8 mouse cellular contexts compared by ENCODE assay signal in genomic region chr2:157736854-157737850, GRCm38 (mm10). TPM values are rescaled to one million over a fixed set of nuclear protein-coding genes. Genes with fewer than 3 reads are reported as not detected.
A peak's percentile ranks its signal among the peaks of the same experiment; 100 is the strongest.
DNase-seq lines count a peak whose midpoint lies in the region; ATAC-seq and TF ChIP-seq lines count a peak whose summit lies in the region.

Gene Ctnnbl1, plus strand, starts transcription at chr2:157737401.

- no peak; the same call in 1 of the 2 replicates for TF ChIP-seq CTCF in kidney, postnatal 0 days (IDR thresholded peaks at IDR 0.05; ENCODE audit: low read depth)

- peak within 1 kb of the TSS; percentile 92 for H3K4me2 ChIP-seq in heart, embryonic 12.5 days
- peak within 1 kb of the TSS; percentile 87 for H3K4me2 ChIP-seq in kidney, postnatal 0 days (ENCODE audit: low read length)
- H3K4me2 ChIP-seq in liver, embryonic 11.5 days: peak within 1 kb of the TSS; percentile 73
- H3K4me2 ChIP-seq in stomach, embryonic 14.5 days (replicated peaks; ENCODE audit: low read depth, low read length): peak within 1 kb of the TSS; percentile 82

- peak within 1 kb of the TSS; percentile 92 for H3K4me3 ChIP-seq in heart, embryonic 12.5 days
- peak within 1 kb of the TSS; percentile 74 for H3K4me3 ChIP-seq in kidney, postnatal 0 days (replicated peaks; ENCODE audit: low read depth, low read length)
- H3K4me3 ChIP-seq in liver, embryonic 11.5 days (ENCODE audit: low read depth, low read length): peak within 1 kb of the TSS; percentile 84
- peak within 1 kb of the TSS; percentile 87 for H3K4me3 ChIP-seq in stomach, embryonic 14.5 days (ENCODE audit: low read depth, low read length)

- H3K4me1 ChIP-seq in heart, embryonic 12.5 days (replicated peaks): peaks cover 11% of the 10 kb centered on the region
- no peaks in the 10 kb centered on the region; the same call in 1 of the 2 replicates for H3K4me1 ChIP-seq in kidney, postnatal 0 days (replicated peaks; ENCODE audit: insufficient read depth, low read length)
- H3K4me1 ChIP-seq in liver, embryonic 11.5 days (replicated peaks; ENCODE audit: control insufficient read depth, insufficient read depth, low read length): peaks cover 6% of the 10 kb centered on the region
- H3K4me1 ChIP-seq in stomach, embryonic 14.5 days (ENCODE audit: control insufficient read depth, insufficient read depth, low read length): peaks cover 4% of the 10 kb centered on the region; the same call in 1 of the 2 replicates

- H3K9me3 ChIP-seq in heart, embryonic 12.5 days (replicated peaks): no peaks in the 10 kb centered on the region
- no peaks in the 10 kb centered on the region for H3K9me3 ChIP-seq in kidney, postnatal 0 days (replicated peaks; ENCODE audit: low read length)
- H3K9me3 ChIP-seq in liver, embryonic 11.5 days (ENCODE audit: control insufficient read depth, low read length): no peaks in the 10 kb centered on the region
- no peaks in the 10 kb centered on the region for H3K9me3 ChIP-seq in stomach, embryonic 14.5 days (ENCODE audit: control insufficient read depth, low read depth, low read length)

- no peaks in the 10 kb centered on the region for H3K36me3 ChIP-seq in heart, embryonic 12.5 days
- no peaks in the 10 kb centered on the region for H3K36me3 ChIP-seq in kidney, postnatal 0 days (ENCODE audit: insufficient read depth, low read length)
- no peaks in the 10 kb centered on the region for H3K36me3 ChIP-seq in liver, embryonic 11.5 days (ENCODE audit: control insufficient read depth, insufficient read depth, low read length)
- H3K36me3 ChIP-seq in stomach, embryonic 14.5 days (ENCODE audit: control insufficient read depth, insufficient read depth, low read length): no peaks in the 10 kb centered on the region

- ATAC-seq in erythroid progenitor cell, adult 5-6 weeks (replicated peaks; ENCODE audit: low FRiP score, poor library complexity, severe bottlenecking): peak; percentile 96
- ATAC-seq in heart, embryonic 12.5 days (ENCODE audit: insufficient number of reproducible peaks, low FRiP score): peak; percentile 88
- ATAC-seq in kidney, postnatal 0 days (replicated peaks; ENCODE audit: low FRiP score, low read depth): peak; percentile 90
- ATAC-seq in liver, embryonic 11.5 days (replicated peaks; ENCODE audit: low FRiP score): peak; percentile 92
- peak; percentile 92 for ATAC-seq in stomach, embryonic 14.5 days (ENCODE audit: insufficient number of reproducible peaks, insufficient read depth, low FRiP score, low read depth)

- no peaks in the 10 kb centered on the region for H3K27me3 ChIP-seq in heart, embryonic 12.5 days (replicated peaks)
- no peaks in the 10 kb centered on the region for H3K27me3 ChIP-seq in kidney, postnatal 0 days (ENCODE audit: insufficient read depth, low read length)
- H3K27me3 ChIP-seq in liver, embryonic 11.5 days (replicated peaks; ENCODE audit: control insufficient read depth, insufficient read depth, low read length): no peaks in the 10 kb centered on the region
- H3K27me3 ChIP-seq in stomach, embryonic 14.5 days (ENCODE audit: control insufficient read depth, insufficient read depth, low read length): no peaks in the 10 kb centered on the region

- 10% methylated on average over 44 of the region's 44 CpGs for WGBS in heart, embryonic 12.5 days
- WGBS in kidney, postnatal 0 days: 12% methylated on average over 44 of the region's 44 CpGs
- 11% methylated on average over 44 of the region's 44 CpGs for WGBS in liver, embryonic 11.5 days
- WGBS in stomach, embryonic 14.5 days: 11% methylated on average over 44 of the region's 44 CpGs

- no peak within 1 kb of the TSS for H3K27ac ChIP-seq in heart, embryonic 12.5 days (ENCODE audit: poor library complexity, severe bottlenecking)
- no peak within 1 kb of the TSS for H3K27ac ChIP-seq in kidney, postnatal 0 days
- no peak within 1 kb of the TSS for H3K27ac ChIP-seq in liver, embryonic 11.5 days (ENCODE audit: low read depth, low read length)
- no peak within 1 kb of the TSS for H3K27ac ChIP-seq in stomach, embryonic 14.5 days (ENCODE audit: low read length)

- H3K9ac ChIP-seq in heart, embryonic 12.5 days: peak within 1 kb of the TSS; percentile 86
- peak within 1 kb of the TSS; percentile 80 for H3K9ac ChIP-seq in kidney, postnatal 0 days (ENCODE audit: low read depth, low read length)
- peak within 1 kb of the TSS; percentile 80 for H3K9ac ChIP-seq in liver, embryonic 11.5 days (ENCODE audit: low read depth, low read length)
- peak within 1 kb of the TSS; percentile 68 for H3K9ac ChIP-seq in stomach, embryonic 14.5 days (replicated peaks; ENCODE audit: low read depth, low read length)

- peak; percentile 99 for DNase-seq in CD4-positive helper T cell, adult 2 months (ENCODE audit: low read depth, low spot score)
- DNase-seq in brain, embryonic 18.5 days (ENCODE audit: low read depth, low spot score): peak; percentile 96
- DNase-seq in kidney, postnatal 0 days (ENCODE audit: low spot score): peak; percentile 98
- peak; percentile 98 for DNase-seq in liver, embryonic 11.5 days (ENCODE audit: low spot score)
- peak; percentile 100 for DNase-seq in naive thymus-derived CD4-positive, alpha-beta T cell, adult 2 months (ENCODE audit: low read depth)

RNA-seq across cellular contexts. Expression of gene Ctnnbl1, which starts in this region (rescaled TPM):
- 4.2 and 7.9 TPM in 2 replicates for total RNA-seq in erythroid progenitor cell, adult 5-6 weeks (2015; ENCODE audit: low replicate concordance)
- 9.5 and 13.7 TPM in 2 replicates for total RNA-seq in erythroid progenitor cell, adult 5-6 weeks (2017; ENCODE audit: low replicate concordance)
- 33.0 and 34.4 TPM in 2 replicates for polyA plus RNA-seq in heart, embryonic 12.5 days (2016; fragmentation: Nextera tagmentation; extraction: Ambion mirVana)
- polyA plus RNA-seq in kidney, postnatal 0 days (2015; fragmentation: Nextera tagmentation; extraction: Ambion mirVana): 46.3 and 51.8 TPM in 2 replicates
- polyA plus RNA-seq in liver, embryonic 11.5 days (2014; fragmentation: Nextera tagmentation; extraction: Ambion mirVana): 56.3 and 65.0 TPM in 2 replicates
- polyA plus RNA-seq in stomach, embryonic 14.5 days (2014; fragmentation: Nextera tagmentation; extraction: Ambion mirVana): 50.7 and 55.4 TPM in 2 replicates
